Mouse (Mus musculus) intestine, embryonic 15.5 days (tissue): ENCODE measurements at regions not wholly inside any gene's neighbourhood (a gene's known extent, or its start where the extent isn't known, plus 50 kb on each side); places are given as distances from the start of the nearest gene placed in this dataset.

ENCODE experiments used
- ATAC-seq: fragments of 200-750 bp; cut with Nextera tagmentation; 2 replicates; pipeline ENCODE4 v1.8.0; 2017; ENCODE audit warnings: moderate TSS enrichment, moderate library complexity
- H3K27ac ChIP-seq: fragments of 300-500 bp; sonication (generic); 2 replicates; pipeline ENCODE4 v1.5.1; 2015; ENCODE audit warnings: mild to moderate bottlenecking, inconsistent platforms
- H3K27me3 ChIP-seq: fragments of 300-500 bp; sonication (generic); replicated peaks from 2 replicates; pipeline ENCODE4 v1.6.1; 2015; ENCODE audit warnings: inconsistent platforms
- H3K36me3 ChIP-seq: fragments of 300-500 bp; sonication (generic); 2 replicates; pipeline ENCODE4 v1.6.1; 2015; ENCODE audit warnings: inconsistent platforms
- H3K4me1 ChIP-seq: fragments of 300-500 bp; sonication (generic); replicated peaks from 2 replicates; pipeline ENCODE4 v1.6.1; 2015; ENCODE audit warnings: inconsistent platforms
- H3K4me2 ChIP-seq: fragments of 300-500 bp; sonication (generic); replicated peaks from 2 replicates; pipeline ENCODE4 v1.6.1; 2015; ENCODE audit warnings: mild to moderate bottlenecking, inconsistent platforms
- H3K4me3 ChIP-seq: fragments of 300-500 bp; sonication (generic); replicated peaks from 2 replicates; pipeline ENCODE4 v1.5.1; 2015; ENCODE audit warnings: inconsistent platforms
- H3K9ac ChIP-seq: fragments of 300-500 bp; sonication (generic); 2 replicates; pipeline ENCODE4 v1.6.1; 2015; ENCODE audit warnings: inconsistent platforms
- H3K9me3 ChIP-seq: fragments of 300-500 bp; sonication (generic); 2 replicates; pipeline ENCODE4 v1.6.1; 2016; ENCODE audit warnings: inconsistent platforms
- WGBS: fragments of 180-500 bp; shearing (Covaris S2); methylation state at CpG from one replicate; pipeline ENCODE4 v1.1.7; 2015; 5-methylcytosine and 5-hydroxymethylcytosine counted together

DNA sequence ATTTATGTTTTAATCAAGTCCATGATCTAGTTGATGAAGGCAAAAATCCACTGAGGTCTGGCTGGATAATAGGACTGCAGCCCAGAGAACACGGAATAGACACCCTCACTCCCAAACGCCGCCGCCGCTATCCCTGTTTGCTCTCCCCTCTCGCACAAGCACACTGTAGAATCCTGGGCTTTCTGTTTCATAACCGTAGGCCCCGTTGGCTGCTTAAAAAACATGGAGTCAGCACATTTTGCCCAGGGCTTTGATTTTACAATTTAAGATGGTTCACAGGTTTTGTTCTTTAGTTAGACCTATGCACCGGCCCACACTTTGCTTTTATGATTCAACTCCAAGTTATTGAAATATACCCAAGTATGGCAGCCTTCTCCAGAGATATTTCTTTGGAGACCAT is 229.6 kb downstream of the Ttll7 start:
- no peak overlapping the region for H3K9ac ChIP-seq
- H3K9me3 ChIP-seq: no peaks in the 10 kb centered on the region
- no peaks in the 10 kb centered on the region for H3K4me1 ChIP-seq
- WGBS: 94% methylated on average over 9 of the region's 9 CpGs
- no peak overlapping the region for H3K4me3 ChIP-seq
- no peaks in the 10 kb centered on the region for H3K36me3 ChIP-seq
- no peak overlapping the region for H3K4me2 ChIP-seq
- H3K27ac ChIP-seq: no peak overlapping the region
- ATAC-seq: no peak
- no peaks in the 10 kb centered on the region for H3K27me3 ChIP-seq

DNA sequence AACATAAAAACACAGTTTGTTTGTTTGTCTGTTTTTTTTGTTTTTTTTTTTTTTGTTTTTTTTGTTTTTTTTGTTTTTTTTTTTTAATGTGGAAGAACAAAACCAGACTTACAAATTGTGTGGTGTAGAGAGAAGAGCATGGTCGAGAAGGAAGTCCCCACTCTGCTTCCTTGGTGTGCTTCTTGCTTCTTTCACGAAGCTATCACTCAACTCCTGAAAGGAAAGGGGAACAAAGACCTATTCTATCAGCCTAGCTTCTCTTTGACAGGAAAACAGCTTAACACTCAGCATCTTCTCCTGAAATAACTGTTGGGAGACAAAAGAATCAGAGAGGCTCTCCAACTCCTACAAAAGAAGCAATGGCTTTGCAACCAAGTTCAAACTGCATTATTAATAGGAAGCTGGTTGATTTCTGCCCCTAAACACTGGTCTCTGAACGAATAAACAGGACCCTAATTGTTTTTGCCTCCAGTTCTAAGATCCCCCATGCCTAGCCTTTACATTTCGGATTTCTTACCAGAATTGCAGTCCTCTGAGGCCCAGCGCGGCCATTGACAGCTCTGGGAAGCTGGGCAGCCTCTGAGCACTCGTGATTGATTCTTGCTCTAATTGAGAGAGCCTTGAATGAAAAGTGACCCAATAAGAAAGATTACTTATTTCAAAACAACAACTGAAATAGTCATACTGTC is 230.2 kb downstream of the Ttll7 start:
- Histone ChIP-seq H3K36me3 (no peaks in the 10 kb centered on the region), H3K27ac (no peak overlapping the region), H3K4me1 (no peaks in the 10 kb centered on the region), H3K4me2 (no peak overlapping the region), H3K27me3 (no peaks in the 10 kb centered on the region), H3K9me3 (no peaks in the 10 kb centered on the region), H3K4me3 (no peak overlapping the region), H3K9ac (no peak overlapping the region)
- 62% methylated on average over 7 of the region's 7 CpGs for WGBS
- no peak for ATAC-seq

DNA sequence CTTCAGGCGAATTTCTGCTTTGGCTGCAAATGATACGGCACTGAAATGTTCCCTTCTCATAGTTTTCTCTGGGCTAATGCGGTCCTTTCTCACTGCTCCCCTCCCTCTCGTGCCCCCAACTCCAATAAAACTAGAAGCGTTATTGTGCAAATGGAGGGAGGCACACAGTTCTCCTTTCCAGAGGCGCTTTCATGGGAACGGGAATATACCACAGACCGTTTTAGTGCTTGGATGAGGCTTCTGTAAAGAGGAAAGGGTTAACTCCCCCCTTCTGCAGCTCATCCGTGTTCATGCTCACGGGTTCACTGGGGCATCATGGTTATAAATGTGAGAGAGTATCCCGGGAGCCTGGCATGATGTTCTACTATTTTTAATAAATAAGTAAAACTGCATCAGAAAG is 231.2 kb downstream of the Ttll7 start:
- WGBS: 67% methylated on average over 11 of the region's 11 CpGs
- ATAC-seq: no peak
- Histone ChIP-seq H3K9me3 (no peaks in the 10 kb centered on the region), H3K4me3 (no peak overlapping the region), H3K36me3 (no peaks in the 10 kb centered on the region), H3K27me3 (no peaks in the 10 kb centered on the region), H3K27ac (no peak overlapping the region), H3K4me1 (no peaks in the 10 kb centered on the region), H3K4me2 (no peak overlapping the region), H3K9ac (no peak overlapping the region)

DNA sequence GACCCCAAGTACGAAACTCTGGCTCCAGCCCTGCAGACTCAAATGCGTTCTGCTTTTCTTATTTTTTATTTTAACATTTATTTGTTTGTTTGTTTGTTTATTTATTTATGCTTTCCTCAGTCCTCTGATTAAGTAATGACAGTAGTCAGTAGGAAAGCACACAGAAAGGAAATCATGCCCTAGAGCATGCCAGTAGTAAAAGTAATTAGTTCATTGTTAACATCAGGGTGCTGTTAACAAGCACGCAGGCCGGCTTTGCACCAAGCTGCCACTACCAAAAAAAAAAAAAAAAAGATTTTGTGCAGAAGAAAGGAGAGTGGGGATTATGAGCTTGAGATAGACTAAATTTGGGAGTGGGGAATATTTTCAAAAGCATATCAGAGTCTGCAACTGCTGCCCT is 231.7 kb downstream of the Ttll7 start:
- no peak overlapping the region for H3K4me2 ChIP-seq
- no peaks in the 10 kb centered on the region for H3K4me1 ChIP-seq
- no peak overlapping the region for H3K27ac ChIP-seq
- WGBS: 84% methylated on average over 4 of the region's 4 CpGs
- no peaks in the 10 kb centered on the region for H3K36me3 ChIP-seq
- ATAC-seq: no peak
- H3K9ac ChIP-seq: no peak overlapping the region
- H3K27me3 ChIP-seq: no peaks in the 10 kb centered on the region
- no peak overlapping the region for H3K4me3 ChIP-seq
- no peaks in the 10 kb centered on the region for H3K9me3 ChIP-seq

DNA sequence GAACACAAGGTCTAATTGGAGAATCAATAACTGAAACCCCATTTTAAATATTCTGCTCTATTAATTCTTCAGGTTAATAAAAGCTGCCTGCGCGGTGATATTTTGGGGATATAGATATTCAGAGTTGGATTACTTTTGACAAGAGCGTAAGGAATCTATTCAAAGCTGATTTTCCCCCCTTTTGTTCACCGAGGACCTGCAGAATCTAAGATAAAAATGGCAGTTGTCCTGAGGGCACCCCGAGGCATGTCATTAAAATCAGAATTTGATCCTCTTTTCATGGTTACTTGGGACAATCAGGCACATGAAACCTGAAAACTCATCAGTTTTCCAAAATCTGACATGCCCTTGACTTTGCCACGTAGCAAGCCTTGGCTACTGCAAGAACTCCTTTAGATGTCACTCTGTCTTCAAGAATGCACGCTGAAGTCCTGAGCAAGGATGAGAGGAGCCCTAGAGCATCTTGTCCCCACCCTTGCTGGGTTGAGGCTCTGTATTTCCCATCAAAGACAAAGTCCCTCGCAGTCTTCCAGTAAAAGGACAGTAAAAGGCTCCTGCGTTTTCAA is 232.5 kb downstream of the Ttll7 start:
- no peak overlapping the region for H3K4me2 ChIP-seq
- ATAC-seq: no peak
- no peak overlapping the region for H3K27ac ChIP-seq
- H3K27me3 ChIP-seq: no peaks in the 10 kb centered on the region
- 74% methylated on average over 9 of the region's 9 CpGs for WGBS
- no peak overlapping the region for H3K9ac ChIP-seq
- H3K9me3 ChIP-seq: no peaks in the 10 kb centered on the region
- no peaks in the 10 kb centered on the region for H3K4me1 ChIP-seq
- no peaks in the 10 kb centered on the region for H3K36me3 ChIP-seq
- no peak overlapping the region for H3K4me3 ChIP-seq

DNA sequence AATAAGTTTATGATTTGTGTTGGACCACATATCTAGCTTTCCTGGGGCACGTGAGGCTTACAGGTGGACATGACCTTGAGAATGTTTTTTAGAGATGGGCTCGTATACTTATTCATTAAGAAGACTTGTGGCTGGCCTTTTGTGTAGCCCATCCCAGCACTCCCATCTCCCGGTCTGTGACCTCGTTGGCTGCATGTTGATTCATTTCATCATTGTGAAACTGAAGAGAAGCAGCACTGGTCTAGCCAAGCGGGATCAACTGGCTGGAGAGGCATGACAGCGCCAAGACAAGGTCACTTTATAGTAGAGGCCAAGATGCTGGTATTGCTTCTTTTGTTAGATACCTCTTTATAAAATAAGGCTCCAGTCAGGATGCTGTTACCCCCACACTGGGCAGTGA is 236.0 kb downstream of the Ttll7 start:
- Histone ChIP-seq H3K27ac (no peak overlapping the region), H3K4me2 (no peak overlapping the region), H3K27me3 (no peaks in the 10 kb centered on the region), H3K9me3 (no peaks in the 10 kb centered on the region), H3K9ac (no peak overlapping the region), H3K4me3 (no peak overlapping the region), H3K36me3 (no peaks in the 10 kb centered on the region), H3K4me1 (no peaks in the 10 kb centered on the region)
- no peak for ATAC-seq
- 87% methylated on average over 6 of the region's 6 CpGs for WGBS

DNA sequence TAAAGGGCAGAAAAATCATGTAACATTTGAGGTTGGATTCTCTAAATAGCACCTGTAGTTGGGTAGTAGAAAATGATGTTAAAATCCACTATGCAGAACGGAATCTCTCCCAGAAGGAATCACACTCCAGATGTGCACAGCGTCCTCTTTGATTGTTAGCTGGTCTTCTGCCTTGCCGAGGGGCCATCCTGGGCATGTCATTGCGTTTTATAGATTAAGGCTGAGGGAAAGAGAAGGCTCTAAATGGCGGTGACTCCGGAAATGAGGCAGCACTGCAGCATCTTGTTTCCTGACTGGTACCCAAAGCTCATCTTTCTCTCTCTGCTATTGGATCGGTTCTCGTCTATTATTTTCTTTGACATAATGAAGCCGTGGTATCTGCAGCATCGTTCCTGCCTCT is 237.5 kb downstream of the Ttll7 start:
- Histone ChIP-seq H3K36me3 (no peaks in the 10 kb centered on the region), H3K27me3 (no peaks in the 10 kb centered on the region), H3K4me2 (no peak overlapping the region), H3K4me1 (no peaks in the 10 kb centered on the region), H3K9ac (no peak overlapping the region), H3K4me3 (no peak overlapping the region), H3K9me3 (no peaks in the 10 kb centered on the region), H3K27ac (no peak overlapping the region)
- no peak for ATAC-seq
- WGBS: 79% methylated on average over 10 of the region's 10 CpGs

DNA sequence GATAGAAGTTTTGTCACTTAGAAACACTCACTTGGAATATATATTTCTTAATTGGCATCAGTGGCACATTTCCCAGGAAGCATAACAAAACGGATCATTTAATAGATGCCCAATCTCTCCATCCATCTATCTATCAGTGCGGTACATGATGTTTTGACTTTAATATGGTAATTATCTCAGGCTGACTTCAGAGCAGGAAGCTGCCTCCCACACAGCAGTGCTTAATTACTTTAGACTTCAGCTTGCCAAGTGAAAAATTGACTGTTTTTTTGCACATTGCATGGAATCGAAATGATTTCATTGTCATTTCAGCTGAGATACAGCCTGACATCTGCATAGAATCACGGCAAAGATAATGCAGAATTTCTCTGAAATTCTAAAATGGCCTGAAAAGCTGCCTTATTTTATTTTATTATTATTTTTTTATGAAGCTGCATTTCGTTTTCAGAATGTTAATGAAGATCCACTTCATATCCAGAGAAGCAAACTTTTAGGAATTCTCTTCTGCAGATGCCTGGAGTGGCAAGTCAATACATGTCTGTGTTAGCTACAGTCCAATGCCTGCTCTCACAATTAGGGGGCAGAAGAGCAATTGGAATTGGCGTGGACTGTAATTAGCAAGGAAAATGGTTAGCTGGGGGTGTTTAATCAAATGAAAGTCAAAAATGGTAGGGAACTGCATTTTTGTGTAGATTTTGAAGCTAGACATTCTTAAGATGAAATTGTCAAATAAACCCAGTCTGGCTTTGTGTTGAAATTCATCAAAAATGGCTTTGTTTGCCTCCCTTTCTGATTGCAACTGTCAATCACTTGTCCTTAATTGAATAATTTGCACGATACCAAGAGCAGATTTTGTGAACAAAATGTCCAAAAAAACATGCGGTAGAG is 240.3 kb downstream of the Ttll7 start:
- Histone ChIP-seq H3K9ac (no peak overlapping the region), H3K27ac (no peak overlapping the region), H3K4me3 (no peak overlapping the region), H3K9me3 (no peaks in the 10 kb centered on the region), H3K4me2 (no peak overlapping the region), H3K4me1 (no peaks in the 10 kb centered on the region), H3K27me3 (no peaks in the 10 kb centered on the region), H3K36me3 (no peaks in the 10 kb centered on the region)
- no peak for ATAC-seq
- 77% methylated on average over 8 of the region's 8 CpGs for WGBS

DNA sequence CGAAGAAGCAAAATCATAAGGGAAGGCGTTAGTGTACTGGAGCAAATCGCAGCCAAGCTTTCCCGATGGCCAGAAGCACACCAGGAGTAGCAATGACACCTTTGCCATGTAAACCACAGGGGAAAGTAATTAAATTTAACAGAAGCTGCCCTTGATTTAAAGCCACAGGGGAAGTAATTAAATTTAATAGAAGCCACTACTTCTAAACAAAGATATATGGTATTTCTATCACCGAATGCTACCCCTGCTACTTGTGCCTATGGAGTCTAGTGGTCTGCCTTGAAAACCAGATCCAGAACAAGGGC is 240.9 kb downstream of the Ttll7 start:
- H3K27me3 ChIP-seq: no peaks in the 10 kb centered on the region
- no peak overlapping the region for H3K27ac ChIP-seq
- no peak overlapping the region for H3K9ac ChIP-seq
- WGBS: 88% methylated on average over 5 of the region's 5 CpGs
- no peaks in the 10 kb centered on the region for H3K4me1 ChIP-seq
- H3K4me2 ChIP-seq: no peak overlapping the region
- no peak overlapping the region for H3K4me3 ChIP-seq
- H3K9me3 ChIP-seq: no peaks in the 10 kb centered on the region
- no peak for ATAC-seq
- H3K36me3 ChIP-seq: no peaks in the 10 kb centered on the region

DNA sequence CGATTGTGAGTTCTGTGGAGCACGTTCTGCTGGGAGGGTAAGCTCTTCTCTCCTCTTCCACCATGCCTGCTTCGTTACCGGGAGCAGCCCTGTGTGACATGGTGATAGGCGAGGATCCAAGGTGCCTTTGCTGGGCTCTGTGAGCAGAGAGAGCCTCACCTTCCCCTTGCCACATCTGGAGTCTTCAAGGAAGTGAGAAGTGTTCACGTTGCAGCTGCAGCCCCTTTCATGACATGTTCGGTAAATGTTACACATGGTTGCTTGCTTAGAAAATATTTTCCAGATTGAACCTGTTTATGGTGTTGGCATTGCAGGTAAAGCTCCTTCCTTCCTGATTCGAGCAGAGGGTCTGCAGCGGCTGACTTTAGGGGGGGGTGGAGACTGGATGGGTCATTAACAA is 244.0 kb downstream of the Ttll7 start:
- Histone ChIP-seq H3K27ac (no peak overlapping the region), H3K9ac (no peak overlapping the region), H3K4me1 (0 out of 2 replicates have a peak, but pooled peaks cover 2% of the 10 kb centered on the region), H3K36me3 (no peaks in the 10 kb centered on the region), H3K9me3 (no peaks in the 10 kb centered on the region), H3K4me3 (no peak overlapping the region), H3K4me2 (no peak overlapping the region), H3K27me3 (no peaks in the 10 kb centered on the region)
- 60% methylated on average over 9 of the region's 9 CpGs for WGBS
- ATAC-seq: no peak

DNA sequence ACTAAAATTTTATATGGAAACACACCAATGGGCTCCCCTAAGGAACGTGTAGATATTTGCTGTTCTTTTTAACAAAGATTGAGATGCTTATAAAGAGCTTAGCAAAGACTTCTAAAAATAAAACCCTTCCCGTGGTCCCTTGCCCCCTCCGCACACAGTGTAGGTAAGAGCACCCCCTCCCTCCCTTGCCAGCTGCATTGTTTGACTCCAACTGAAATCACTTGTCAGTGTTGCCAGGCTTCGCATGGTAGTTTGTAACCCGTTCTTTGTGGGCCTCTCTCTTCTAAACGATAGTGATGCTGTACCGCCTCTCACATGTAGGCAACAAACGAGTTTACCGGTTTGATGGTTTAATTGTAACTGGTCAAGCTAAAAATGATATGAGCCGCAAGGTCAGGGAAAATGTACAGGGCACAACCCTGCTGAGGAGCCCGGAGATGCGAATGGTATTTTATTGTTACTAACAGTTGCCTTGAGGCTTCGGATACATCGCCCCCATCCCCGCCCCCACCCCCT is 246.0 kb downstream of the Ttll7 start:
- ATAC-seq: no peak
- no peak overlapping the region for H3K4me3 ChIP-seq
- no peak overlapping the region for H3K9ac ChIP-seq
- WGBS: 50% methylated on average over 15 of the region's 15 CpGs
- H3K36me3 ChIP-seq: no peaks in the 10 kb centered on the region
- H3K4me1 ChIP-seq: 0 out of 2 replicates have a peak, but pooled peaks cover 6% of the 10 kb centered on the region
- H3K27ac ChIP-seq: no peak overlapping the region
- H3K4me2 ChIP-seq: no peak overlapping the region
- H3K9me3 ChIP-seq: no peaks in the 10 kb centered on the region
- no peaks in the 10 kb centered on the region for H3K27me3 ChIP-seq

DNA sequence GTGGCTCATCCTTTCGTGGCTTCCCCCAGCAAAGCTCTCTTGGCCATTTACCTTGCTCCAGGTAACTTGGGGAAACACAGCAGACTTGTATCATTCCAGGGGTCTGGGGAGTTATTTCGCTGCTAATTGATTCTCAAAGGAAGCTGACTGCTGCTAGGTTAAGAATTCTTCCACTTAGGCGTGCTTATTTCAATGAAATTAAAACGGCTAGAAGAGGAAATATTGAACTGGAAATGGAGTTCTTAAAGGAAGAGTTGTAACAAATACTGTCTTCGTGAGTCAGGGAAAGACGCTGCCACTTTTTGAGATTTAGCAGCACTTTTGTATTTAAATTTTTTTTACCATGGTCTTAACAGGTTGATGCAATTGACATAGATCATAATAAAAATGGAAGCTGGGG is 246.4 kb downstream of the Ttll7 start:
- Histone ChIP-seq H3K4me2 (no peak overlapping the region), H3K36me3 (no peaks in the 10 kb centered on the region), H3K27ac (no peak overlapping the region), H3K9me3 (no peaks in the 10 kb centered on the region), H3K4me3 (no peak overlapping the region), H3K27me3 (no peaks in the 10 kb centered on the region), H3K9ac (no peak overlapping the region), H3K4me1 (0 out of 2 replicates have a peak, but pooled peaks cover 6% of the 10 kb centered on the region)
- WGBS: 52% methylated on average over 6 of the region's 6 CpGs
- ATAC-seq: no peak
